Mouse (Mus musculus) testis, adult 2 months (tissue): Measurements from ENCODE around the gene Pax8.

Experiments
- CTCF ChIP-seq: fragments of 200-500 bp; IDR thresholded peaks from 2 replicates; pipeline ENCODE4 v1.5.1; 2012; ENCODE audit warnings: low read depth, mild to moderate bottlenecking, inconsistent platforms, low read length, moderate library complexity; ENCODE audit not compliant: control insufficient read depth, insufficient read depth, insufficient replicate concordance
- POLR2A ChIP-seq: fragments of 200-500 bp; IDR thresholded peaks from 2 replicates; pipeline ENCODE4 v1.6.1; 2012; ENCODE audit warnings: low read depth, mild to moderate bottlenecking, inconsistent platforms, low read length, moderate library complexity; ENCODE audit not compliant: control insufficient read depth

DNA sequence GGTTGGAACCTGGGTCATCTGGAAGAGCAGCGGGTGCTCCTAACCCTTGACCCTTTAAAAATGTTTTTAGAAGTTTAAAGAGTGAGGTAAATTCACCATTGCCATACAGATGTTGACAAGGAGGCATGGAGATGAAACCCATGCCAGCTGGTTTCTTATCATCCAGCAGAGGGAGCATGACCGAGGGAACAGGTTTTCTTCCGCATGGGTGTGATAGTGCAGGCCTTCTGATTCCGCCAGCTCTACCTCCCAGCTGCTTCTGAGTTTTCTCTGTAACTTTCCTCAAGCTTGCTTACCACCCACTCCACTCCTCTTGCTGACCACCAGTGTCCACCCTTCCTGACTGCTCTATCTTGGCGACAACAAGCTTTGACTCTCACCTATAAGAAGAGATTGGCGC is 15.2 kb upstream of the Pax8 start:
- TF ChIP-seq POLR2A (no peak), CTCF (no peak)
